Mouse (Mus musculus): ENCODE data around the gene Nfia. TPM values are rescaled to one million over a fixed set of nuclear protein-coding genes. Genes with fewer than 3 reads are reported as not detected.

Gene Nfia
- total RNA-seq, 2 experiments from 2014 or later = 196 to 199 TPM

DNA sequence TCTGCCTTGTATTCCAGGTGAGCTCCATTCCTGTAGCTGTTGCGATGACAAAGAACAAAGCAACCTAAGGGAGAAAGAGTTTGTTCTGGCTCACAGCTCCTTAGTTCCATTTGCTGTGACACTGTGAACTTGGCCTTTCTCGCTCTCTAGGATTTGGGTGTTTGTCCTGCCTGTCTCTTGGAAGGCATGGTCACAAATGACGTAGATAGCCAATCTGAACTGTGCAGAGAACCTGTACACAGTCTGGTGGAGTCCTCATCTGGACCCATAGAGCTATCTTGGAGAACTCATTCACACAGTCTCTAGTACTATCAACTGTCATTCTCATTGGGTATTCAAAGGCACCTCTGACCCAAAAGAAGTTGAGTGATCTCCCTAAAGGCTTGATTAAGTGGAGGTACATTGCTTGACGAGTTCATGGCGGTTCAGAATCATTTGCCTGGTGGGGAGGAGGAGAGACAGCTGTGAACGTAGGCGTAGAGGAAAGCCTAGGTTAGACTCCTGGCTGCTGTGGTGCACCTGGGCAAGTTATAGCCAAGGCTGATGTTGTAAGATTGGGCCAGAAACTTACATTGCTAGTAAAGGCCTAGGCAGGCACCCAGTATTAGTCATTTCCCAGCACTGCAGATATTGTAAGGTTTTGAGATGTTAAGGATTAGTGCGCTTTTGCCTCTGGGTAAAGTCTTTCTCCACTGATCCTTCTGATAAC, 83.3 kb downstream of the Nfia start:
- DNase-seq = no peak
- intact Hi-C loops (cut with DNase I) = no loop called here

DNA sequence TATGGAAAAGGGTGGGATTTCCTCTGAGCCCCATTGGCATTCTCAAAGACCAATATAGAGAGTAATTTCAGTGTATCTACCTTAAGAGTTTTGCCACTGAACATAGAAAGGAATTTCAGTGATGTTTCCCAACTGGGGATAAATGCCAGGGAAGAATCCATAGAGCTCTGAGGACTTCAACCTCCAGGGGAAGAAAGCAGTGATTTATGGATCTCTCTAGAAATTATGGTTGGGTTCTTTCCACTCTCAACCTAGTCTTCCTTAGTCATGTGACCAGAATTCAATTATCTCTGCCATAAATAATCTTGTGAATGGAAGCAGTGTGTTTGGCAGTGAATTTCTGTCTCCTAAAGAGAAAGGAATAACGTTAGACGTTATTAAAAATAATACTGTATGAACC, 85.0 kb downstream of the Nfia start:
- intact Hi-C loops (cut with DNase I) = no loop called here
- DNase-seq = no peak

DNA sequence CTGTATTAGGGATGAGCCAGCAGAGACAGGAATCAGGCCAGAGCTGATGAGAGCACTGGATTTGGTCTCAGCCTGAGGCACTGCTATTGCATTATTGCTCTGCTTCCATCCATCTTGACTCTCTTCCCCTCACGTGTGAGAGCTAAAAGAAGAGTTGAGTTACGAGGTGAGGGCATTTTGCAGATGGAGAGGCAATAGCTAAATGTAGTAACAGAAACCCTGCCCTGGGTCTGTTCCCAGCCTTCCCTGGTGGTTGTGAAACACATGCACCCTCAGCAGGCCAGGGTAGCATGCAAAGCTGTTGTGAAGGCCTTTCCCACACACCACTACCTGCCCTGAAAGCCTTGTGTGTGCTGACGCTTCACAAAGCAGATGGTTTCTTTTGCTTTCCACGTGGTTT, 86.9 kb downstream of the Nfia start:
- DNase-seq = no peak

DNA sequence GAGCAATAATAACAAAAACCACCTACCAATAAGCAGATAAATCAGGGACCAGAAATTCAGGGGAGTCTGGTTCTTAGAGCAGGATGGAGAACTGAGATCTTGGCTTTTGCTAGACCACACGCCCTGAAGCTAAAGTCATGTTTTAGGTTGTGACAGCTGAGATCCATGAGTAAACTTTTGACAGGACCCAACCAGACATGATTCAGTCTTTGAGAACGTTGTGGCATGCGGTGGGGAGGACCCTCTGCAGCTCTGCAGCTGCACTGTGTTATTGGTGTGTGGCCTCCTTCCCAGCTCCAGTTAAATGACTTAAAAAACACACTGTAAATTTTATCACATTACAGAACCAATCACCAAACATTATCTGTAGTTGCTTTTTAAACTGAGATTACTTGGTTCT, 87.8 kb downstream of the Nfia start:
- peak; percentile 54 to 65 for DNase-seq
- intact Hi-C loops (cut with DNase I) = no loop called here

More for the DNA sequence above, 86.9 kb downstream of the Nfia start:
- intact Hi-C loops (cut with DNase I) = no loop called here

DNA sequence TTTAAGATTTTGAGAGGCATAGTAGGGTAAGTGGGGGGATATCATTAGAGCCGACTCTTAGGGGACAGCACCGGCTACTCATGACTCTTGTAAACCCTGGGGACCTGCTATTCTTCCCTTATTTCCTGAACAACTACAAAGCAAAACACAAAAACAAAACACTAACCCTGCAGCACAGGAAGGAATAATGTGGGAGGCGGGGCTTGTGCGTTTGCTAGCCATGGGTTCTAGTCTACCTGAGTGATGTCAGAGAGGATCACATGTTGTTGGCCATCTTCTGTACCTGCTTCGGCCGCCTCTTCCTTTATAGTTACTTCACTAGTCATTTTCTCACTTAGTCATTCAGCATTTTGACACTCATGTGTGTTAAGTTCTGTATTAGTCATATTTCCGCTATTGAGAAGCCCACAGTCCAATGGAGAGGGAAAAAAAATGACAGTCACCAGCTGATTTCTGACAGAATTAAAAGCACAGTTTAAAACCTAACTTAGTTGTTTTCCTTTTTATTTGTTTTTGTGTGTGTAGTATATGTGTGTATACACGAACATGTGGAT, 88.3 kb downstream of the Nfia start:
- intact Hi-C loops (cut with DNase I) = no loop called here
- DNase-seq = no peak

DNA sequence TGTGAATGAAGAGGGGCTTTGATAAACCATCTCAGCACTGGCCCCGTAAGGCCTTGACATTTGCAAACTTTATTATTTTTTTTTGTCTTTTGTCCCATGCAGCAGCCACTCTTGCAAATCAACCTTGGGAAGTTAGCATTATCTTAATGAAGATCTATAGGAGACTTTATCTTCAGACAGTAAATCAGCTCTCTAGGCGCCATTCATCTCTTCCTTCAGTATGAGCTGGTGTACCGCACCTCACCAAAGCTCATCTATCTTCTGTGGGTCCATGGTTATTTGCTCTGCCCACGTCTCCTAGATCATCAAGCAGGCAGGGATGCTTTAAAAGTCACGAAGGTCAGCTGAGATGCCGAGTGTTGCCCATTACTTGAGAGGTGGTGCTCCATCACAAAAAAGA, 89.8 kb downstream of the Nfia start:
- DNase-seq = no peak
- intact Hi-C loops (cut with DNase I) = no loop called here

DNA sequence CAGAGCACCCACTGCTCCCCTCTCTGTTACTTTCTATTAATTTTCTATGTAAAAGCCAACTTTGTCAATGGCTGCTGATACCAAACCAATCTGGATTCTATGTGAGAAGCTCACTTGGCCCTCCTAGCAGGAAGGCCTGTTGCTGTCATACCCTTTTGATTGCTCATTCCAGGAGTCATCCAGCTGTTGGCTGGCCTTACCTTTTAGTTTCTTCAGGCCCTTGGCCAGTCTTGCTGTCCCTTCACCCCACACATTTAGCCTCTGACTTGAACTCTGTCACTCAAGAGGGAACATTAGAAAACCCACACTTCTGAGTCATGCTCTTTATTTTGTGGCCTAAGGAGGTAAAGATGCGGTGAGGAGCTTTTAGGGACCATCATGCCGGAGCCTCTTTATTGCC, 91.7 kb downstream of the Nfia start:
- no peak for DNase-seq
- intact Hi-C loops (cut with DNase I) = no loop called here

DNA sequence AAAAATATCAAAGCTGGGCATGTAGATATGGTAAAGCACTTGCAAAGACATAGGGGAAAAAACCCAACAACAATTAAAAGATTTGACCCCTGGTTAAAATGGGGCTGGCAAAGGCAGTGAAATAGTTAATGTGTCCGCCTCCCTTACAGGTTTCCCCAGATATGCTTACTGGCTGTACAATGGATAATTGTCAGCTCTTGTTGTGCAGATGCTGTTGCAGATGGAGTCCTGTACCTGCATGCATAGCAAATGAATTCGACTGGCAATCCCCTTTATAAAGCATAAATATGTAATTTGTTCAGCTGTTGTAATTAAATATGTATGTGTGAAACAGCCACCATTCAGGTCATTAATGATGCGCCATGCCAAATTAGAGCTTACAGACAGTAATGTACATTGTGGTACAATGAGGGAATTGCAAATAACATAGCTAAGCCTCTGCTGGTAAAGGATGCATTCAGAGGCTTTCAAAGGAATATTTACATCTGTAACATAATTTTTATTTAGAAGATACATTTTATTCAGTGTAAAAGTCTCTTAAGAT, 92.9 kb downstream of the Nfia start:
- DNase-seq = no peak
- intact Hi-C loops (cut with DNase I) = loop anchor here (5.0 kb wide), 1 partner anchor 57 kb away; no protein-coding TSS in a partner anchor

DNA sequence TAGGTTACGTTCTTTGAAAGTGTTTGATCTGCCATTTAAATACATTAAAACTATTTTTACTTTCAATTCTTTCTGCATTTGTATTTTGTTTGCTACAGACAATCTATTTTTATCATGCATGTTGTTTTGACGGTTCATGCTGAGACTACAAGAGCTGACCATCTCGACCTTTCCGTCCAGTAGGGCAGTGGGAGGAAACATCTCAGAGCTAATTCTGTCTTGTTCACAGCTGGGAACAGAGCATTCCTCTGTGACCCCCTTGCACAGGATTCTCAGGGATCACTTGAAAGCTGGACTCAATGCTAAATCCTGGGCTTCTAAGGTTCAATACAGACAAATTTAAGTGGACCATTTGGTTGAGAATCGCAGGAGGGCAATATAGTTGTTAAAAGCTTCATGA, 93.9 kb downstream of the Nfia start:
- intact Hi-C loops (cut with DNase I) = loop anchor here (5.0 kb wide), 1 partner anchor 56 kb away; no protein-coding TSS in a partner anchor
- peak in 1 of 2 experiments; percentile 45 for DNase-seq

DNA sequence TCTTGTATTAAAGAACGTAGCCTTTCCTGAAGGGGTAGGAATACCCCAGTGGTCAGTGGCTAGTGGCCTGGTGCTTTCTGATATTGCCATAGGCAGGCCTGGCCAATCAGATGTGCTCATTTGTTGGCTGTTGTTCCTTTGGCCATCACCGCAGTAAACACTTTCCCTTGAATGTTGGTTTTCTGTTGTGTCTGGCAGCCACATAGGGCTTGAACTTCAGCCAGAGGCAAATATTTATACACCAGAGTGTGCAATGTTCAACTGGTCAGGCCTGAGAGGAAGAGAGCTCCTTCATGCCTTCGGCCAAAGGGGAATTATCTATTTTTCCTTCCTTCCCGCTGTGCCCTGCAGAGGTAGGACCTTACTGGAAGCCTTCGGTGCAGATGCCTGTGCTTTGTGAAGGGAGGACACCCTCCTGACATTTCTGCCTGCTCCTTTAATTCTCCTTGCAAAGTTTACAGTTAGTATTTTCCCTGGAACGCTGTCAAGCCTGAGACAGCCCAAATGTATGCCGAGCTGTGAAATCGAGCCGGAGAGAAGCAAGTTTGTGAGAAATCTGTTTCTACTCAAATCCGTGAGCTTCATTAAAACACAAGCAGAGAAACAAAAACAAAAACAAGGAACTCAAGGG, 95.9 kb downstream of the Nfia start:
- peak; percentile 75 to 78 for DNase-seq
- intact Hi-C loops (cut with DNase I) = loop anchor here (2.0 to 5.0 kb wide), 3 partner anchors 54 to 238 kb away; no protein-coding TSS in a partner anchor

DNA sequence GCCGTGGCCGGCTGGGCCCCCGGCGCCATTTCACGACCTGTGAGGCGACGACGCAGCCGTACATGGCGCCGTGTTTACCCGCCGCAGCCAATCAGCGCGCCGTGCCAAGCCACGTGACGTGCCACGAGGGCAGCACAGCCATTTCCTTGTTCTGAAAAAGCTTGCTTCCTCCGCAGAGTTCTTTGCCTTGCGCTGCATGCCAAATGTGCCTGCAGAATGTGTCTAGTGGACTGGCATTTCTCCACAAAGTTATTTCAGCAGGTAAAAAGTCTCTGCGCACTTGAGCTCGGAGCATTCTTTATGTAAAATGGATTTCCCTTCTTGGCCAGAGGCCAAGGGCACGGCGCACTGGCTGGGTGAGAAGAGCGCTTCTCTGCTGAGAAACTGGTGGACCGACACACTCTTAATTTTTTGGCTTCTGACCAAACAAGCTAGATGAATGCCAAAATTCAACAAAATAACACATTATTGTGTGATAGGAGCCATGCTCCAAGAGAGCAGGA, 96.5 kb downstream of the Nfia start:
- intact Hi-C loops (cut with DNase I) = loop anchor here (2.0 to 5.0 kb wide), 3 partner anchors 53 to 238 kb away; no protein-coding TSS in a partner anchor
- DNase-seq = peak; percentile 98

DNA sequence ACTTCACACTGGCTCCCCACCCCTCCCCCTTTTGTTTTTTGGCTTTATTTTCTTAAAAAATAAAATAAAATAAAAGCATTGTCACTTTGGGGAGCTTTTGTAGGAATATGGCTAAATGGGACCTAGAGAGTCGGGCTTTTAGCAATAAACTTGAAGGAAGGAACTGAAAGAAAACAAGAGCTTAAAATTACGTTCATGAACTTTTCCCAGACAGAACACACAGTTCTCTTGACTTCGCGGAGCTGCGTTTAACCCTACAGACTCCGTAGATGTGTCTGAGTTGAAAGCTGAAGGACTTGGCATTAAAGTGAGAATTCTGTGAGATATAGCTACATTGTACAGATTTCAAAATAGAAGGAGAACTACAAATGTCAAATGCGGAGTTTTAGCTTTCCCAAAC, 96.9 kb downstream of the Nfia start:
- intact Hi-C loops (cut with DNase I) = loop anchor here (2.0 to 5.0 kb wide), 3 partner anchors 53 to 237 kb away; no protein-coding TSS in a partner anchor
- DNase-seq = no peak

DNA sequence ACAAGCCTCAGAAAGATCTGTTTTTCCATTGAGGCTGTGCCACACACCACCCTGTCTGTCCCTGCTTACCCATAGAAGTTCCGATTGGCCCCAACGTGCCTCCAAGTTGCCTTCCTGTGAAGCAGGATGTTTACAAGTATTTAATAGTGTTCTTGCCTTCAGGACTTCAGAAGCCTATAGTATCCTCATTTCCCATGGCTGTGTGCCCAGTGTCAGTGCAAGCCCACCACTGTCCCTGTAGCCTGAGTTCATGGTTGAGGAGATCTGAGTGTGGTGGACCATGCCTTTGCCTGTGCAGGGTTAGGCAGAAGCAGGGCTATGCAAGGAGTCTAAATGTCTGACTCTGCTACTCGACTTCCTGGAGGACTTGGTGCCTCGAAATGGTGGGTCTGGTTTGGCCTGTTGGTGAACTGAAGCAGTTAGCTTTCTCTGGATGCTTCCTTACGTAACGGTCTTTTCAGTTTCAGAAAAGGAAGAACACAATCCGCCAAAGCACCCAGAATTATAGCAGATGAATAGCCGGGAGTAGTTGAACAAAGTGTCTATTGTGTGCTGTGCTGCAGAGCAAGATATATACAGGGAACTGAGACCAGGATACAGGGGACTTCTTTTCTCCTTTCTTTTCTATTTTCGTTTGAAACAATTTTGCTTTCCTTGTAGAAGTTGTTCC, 99.4 kb downstream of the Nfia start:
- intact Hi-C loops (cut with DNase I) = loop anchor here (5.0 kb wide), 1 partner anchor 120 kb away; no protein-coding TSS in a partner anchor
- DNase-seq = no peak

DNA sequence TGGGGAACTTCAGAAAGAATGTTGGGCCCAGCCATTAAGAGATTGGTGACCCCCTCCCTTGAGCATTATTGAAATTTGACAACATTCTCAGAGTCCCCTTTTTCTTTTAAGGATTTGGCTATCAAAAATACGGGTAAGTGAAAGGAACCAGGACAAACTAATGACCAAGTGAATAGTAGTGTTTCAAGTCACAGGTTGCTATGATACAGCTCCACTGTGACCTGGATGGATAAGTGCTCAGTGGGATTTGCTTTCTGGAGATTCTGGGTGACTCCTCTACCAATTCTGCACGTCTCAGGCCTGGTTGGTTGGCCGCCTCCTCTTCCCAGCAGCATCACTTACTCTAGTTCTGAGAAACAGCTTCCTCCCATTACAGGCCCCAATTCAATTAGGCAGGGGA, 102.4 kb downstream of the Nfia start:
- no peak for DNase-seq
- intact Hi-C loops (cut with DNase I) = loop anchor here (5.0 kb wide), 1 partner anchor 117 kb away; no protein-coding TSS in a partner anchor

DNA sequence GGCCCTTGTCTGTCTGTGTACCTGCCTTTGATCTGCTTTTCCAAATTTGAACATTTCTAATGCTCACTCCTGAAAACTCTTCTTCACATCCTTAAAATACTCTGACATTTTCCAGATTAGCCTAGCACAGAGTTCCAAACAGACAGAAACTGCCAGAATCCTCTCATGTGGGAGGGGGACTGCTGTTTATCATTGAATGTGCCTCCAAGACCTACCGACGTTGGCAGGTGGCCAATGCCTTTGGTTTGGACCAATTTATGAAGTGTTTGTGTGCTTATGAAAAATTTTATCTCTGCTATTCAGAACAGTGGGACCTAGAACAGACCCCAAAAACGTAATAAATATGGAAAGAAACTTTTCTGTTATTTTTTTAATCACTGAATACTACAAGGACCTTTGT, 103.4 kb downstream of the Nfia start:
- DNase-seq = no peak
- intact Hi-C loops (cut with DNase I) = no loop called here

DNA sequence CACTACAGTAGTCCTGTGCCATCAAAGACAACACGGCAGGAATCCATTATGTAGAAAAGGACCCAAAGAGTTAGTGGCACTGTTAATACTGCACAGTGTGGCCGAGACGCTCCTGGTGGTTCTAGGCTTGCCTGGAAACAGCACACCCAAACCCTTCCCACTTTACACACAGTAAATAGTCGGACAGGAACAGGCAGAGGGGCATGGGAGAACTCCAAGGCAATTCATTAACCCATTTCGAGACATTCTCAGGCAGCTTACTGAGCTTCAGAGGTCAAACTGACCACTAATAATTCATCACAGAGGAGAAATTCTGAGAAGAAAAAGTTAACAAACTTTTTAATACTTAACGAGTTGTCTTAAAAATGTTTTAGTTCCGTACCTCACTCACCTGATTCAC, 107.2 kb downstream of the Nfia start:
- DNase-seq = no peak
- intact Hi-C loops (cut with DNase I) = no loop called here

DNA sequence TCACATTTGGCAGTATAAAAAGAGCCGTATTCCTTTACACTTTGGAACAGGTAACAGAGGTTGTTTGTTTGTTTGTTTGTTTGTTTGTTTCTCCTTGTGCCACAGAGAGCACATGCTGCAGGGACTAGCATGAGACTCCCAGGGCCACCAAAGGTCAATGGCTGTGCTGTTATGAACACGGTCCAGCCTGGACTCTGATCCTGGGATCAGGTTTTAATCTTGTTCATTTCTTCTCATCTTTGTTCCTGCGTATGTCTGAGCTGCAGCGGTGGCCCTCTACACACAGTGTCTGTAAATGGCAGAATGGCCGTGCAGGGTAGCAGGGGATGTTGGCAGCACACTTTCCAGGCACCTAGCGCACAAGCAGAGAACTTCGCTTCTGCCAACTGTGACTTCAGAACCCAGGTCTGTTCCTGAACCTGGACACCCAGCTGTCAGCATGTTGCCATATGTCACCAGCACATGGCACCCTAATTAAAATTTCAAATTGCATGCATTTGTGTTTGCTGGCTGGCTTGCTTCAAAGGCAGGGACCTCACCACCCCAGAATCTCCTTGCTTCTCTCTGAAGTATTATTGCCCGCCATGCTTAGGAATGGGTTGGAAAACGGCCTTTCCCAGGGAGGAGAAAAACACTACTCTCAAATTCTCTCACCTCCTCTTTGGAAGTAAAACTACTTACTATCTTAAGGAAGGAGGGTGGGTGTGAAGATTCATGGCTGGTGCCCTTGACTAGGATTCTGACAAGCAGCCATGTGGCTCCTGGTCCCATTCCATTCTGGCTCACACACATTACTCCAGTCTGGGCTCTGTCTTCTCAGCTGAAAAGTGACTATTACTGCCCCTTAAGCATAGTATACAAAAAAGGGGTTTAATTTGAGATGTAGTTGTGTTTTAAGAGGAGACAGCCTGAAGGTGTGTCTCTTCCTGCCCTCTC, 107.9 kb downstream of the Nfia start:
- DNase-seq = no peak
- intact Hi-C loops (cut with DNase I) = no loop called here

DNA sequence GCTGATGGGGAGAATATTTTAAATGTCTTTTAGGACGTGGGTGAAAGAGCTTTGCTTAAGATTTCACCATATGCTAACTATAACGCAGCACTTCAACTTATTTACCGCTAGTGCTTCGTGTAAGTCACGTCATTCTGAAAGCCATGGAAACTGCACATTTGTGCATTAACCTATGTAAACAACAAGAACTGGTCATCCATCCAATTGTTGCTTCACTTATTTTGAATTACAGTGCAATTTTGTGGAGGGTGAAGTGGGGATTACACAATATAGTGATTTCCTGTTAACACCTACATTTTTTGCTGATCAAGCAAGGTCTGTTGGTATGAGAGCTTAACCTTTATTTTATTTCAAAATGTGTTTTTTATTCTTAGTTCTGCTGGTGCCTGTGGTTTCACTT, 113.0 kb downstream of the Nfia start:
- intact Hi-C loops (cut with DNase I) = no loop called here
- DNase-seq = no peak

DNA sequence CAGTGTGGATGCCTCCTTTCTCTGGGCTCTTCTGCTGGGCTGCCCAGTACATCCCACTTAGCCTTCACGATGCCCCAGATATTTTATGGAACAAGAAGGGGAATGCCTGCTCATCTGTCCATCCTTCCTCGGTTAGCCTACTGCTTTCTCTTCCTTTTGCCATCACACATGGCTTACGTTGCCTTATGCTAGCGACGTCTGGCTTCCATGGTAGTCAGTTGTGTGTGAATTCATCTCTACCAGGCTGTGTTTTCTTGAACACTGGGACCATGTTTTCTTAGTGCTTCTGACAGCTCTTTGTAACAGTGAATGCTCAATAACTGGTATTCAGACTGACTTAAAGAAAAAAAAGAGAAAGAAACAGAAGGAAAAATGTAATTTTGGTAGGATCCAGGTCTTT, 113.7 kb downstream of the Nfia start:
- intact Hi-C loops (cut with DNase I) = no loop called here
- DNase-seq = no peak

DNA sequence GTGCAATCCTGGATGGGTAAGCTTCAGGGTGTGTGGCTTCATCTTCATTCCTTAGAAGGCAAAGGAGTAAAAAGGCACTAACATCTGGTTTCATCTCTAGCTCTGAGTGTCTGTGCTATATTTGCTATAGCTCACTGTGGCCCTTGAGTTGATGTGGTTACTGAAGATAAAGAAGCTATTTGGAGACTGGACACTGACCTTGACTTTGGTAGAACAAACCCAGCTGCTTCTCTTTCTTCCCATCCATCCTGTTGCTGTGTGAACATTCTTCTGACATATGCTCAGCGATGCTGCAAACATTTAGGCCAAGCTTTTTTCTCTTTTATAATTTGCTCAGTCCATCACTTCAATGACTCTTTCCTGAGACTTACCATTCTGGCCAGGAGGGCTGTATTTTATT, 114.7 kb downstream of the Nfia start:
- intact Hi-C loops (cut with DNase I) = no loop called here
- DNase-seq = no peak
